Mouse (Mus musculus) liver, adult 2 months (tissue): ENCODE measurements at regions not wholly inside any gene's neighbourhood (a gene's known extent, or its start where the extent isn't known, plus 50 kb on each side); places are given as distances from the start of the nearest gene placed in this dataset.

Experiments used
- CTCF ChIP-seq: fragments of 200-500 bp; IDR thresholded peaks from 2 replicates; pipeline ENCODE4 v1.5.1; 2011; ENCODE audit warnings: low read depth, low read length, control low read depth
- POLR2A ChIP-seq: fragments of 200-500 bp; IDR thresholded peaks from 2 replicates; pipeline ENCODE4 v1.6.1; 2011; ENCODE audit warnings: low read length, control low read depth; ENCODE audit not compliant: insufficient read depth; ENCODE audit errors: extremely low read depth

DNA sequence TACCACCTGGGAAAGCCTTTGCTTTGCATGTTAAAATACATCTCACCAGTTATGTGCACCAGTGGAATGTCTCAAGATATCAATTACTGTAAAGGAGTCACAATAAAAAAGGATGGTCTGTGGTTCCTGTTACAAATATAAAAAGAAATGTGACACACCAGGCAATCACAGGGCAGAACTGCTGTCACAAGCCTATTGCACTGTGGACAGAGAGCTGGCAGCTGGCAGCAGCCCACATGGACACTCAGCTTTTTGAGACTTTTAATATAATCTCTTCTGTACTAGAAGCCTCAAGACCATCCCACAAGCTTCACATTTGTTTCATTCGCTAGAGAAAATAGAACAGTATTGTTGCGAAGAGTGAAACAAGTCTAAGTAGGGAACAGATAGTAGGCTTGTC lies 197.7 kb downstream of the 1700129C05Rik start:
- TF ChIP-seq CTCF (no peak), POLR2A (no peak)
